Mouse (Mus musculus) MEL (cell line): ENCODE data around the gene Tmem86b.

Source experiments
- BHLHE40 ChIP-seq: IDR thresholded peaks from 2 replicates; pipeline ENCODE4 v1.6.1; 2012; ENCODE audit warnings: low read depth, mild to moderate bottlenecking, inconsistent platforms, low read length, improper control_type of control experiment, borderline replicate concordance
- CTCF ChIP-seq, 3 experiments: IDR thresholded peaks in 2 of 3; conservative IDR thresholded peaks in 1 of 3; 2 replicates each; pipeline ENCODE4 v1.5.1; 2011 to 2012; ENCODE audit warnings: low read length in 3 of 3, low read depth in 2 of 3, mild to moderate bottlenecking in 2 of 3, improper control_type of control experiment in 1 of 3, inconsistent platforms in 1 of 3, mixed read lengths in 1 of 3, moderate library complexity in 1 of 3; ENCODE audit not compliant: control insufficient read depth in 1 of 3, insufficient read depth in 1 of 3, poor library complexity in 1 of 3, severe bottlenecking in 1 of 3
- ELF1 ChIP-seq: IDR thresholded peaks from 2 replicates; pipeline ENCODE4 v1.6.1; 2014; ENCODE audit warnings: low read depth, mild to moderate bottlenecking, inconsistent platforms, low read length, improper control_type of control experiment, moderate library complexity
- EP300 ChIP-seq, 2 experiments: IDR thresholded peaks; 2 replicates each; pipeline ENCODE4 v1.6.1; 2011; ENCODE audit warnings: improper control_type of control experiment in 2 of 2, low read length in 2 of 2, low read depth in 1 of 2, mild to moderate bottlenecking in 1 of 2
- ETS1 ChIP-seq: IDR thresholded peaks from 2 replicates; pipeline ENCODE4 v1.6.1; 2012; ENCODE audit warnings: low read depth, mild to moderate bottlenecking, inconsistent platforms, low read length, improper control_type of control experiment, moderate library complexity
- MAZ ChIP-seq: IDR thresholded peaks from 2 replicates; pipeline ENCODE4 v1.6.1; 2012; ENCODE audit warnings: low read depth, mild to moderate bottlenecking, inconsistent platforms, low read length, improper control_type of control experiment
- NRF1 ChIP-seq: IDR thresholded peaks from 2 replicates; pipeline ENCODE4 v1.6.1; 2014; ENCODE audit warnings: low read depth, mild to moderate bottlenecking, inconsistent platforms, low read length, improper control_type of control experiment, moderate library complexity; ENCODE audit not compliant: poor library complexity, insufficient read depth, severe bottlenecking
- POLR2A ChIP-seq, 2 experiments: IDR thresholded peaks; 2 replicates each; pipeline ENCODE4 v1.6.1; 2011 to 2012; ENCODE audit warnings: low read length in 2 of 2, mild to moderate bottlenecking in 2 of 2, control low read depth in 1 of 2, improper control_type of control experiment in 1 of 2, low read depth in 1 of 2, moderate library complexity in 1 of 2; ENCODE audit not compliant: control insufficient read depth in 1 of 2, insufficient read depth in 1 of 2, poor library complexity in 1 of 2
- POLR2AphosphoS5 ChIP-seq: IDR thresholded peaks from 2 replicates; pipeline ENCODE4 v1.6.1; 2012; ENCODE audit warnings: low read depth, borderline replicate concordance, mild to moderate bottlenecking, inconsistent platforms, low read length, moderate library complexity, mixed read lengths
- RAD21 ChIP-seq: IDR thresholded peaks from 2 replicates; pipeline ENCODE4 v1.6.1; 2011; ENCODE audit warnings: mild to moderate bottlenecking, low read depth, low read length, improper control_type of control experiment
- TAL1 ChIP-seq: IDR thresholded peaks from 2 replicates; pipeline ENCODE4 v1.6.1; 2012; ENCODE audit warnings: mild to moderate bottlenecking, inconsistent platforms, low read length, moderate library complexity, mixed read lengths
- USF2 ChIP-seq, 2 experiments: IDR thresholded peaks; 2 replicates each; pipeline ENCODE4 v1.6.1; 2011 to 2012; ENCODE audit warnings: improper control_type of control experiment in 2 of 2, low read length in 2 of 2, borderline replicate concordance in 1 of 2, inconsistent platforms in 1 of 2, low read depth in 1 of 2, mild to moderate bottlenecking in 1 of 2; ENCODE audit not compliant: insufficient read depth in 1 of 2

GRCm38 (mm10) chr7:4646806-4647205, 15.6 kb upstream of the Tmem86b start:
- TF ChIP-seq ETS1 (no peak), CTCF (IDR thresholded peaks at IDR 0.05 in 2 of 3, conservative IDR thresholded peaks at IDR 0.05 in 1 of 3; ENCODE audit: control insufficient read depth in 1 of 3, insufficient read depth in 1 of 3, low read depth in 2 of 3, low read length in 3 of 3, poor library complexity in 1 of 3, severe bottlenecking in 1 of 3) (no peak), MAZ (no peak), NRF1 (no peak), POLR2A (IDR thresholded peaks at IDR 0.05; ENCODE audit: control insufficient read depth in 1 of 2, insufficient read depth in 1 of 2, low read depth in 1 of 2, low read length in 2 of 2, poor library complexity in 1 of 2) (no peak), POLR2AphosphoS5 (no peak), BHLHE40 (no peak), ELF1 (no peak), RAD21 (no peak), TAL1 (no peak), USF2 (IDR thresholded peaks at IDR 0.05; ENCODE audit: borderline replicate concordance in 1 of 2, insufficient read depth in 1 of 2, low read depth in 1 of 2, low read length in 2 of 2) (no peak), EP300 (IDR thresholded peaks at IDR 0.05; ENCODE audit: low read depth in 1 of 2, low read length in 2 of 2) (no peak)
